Mouse (Mus musculus) hindbrain, embryonic 15.5 days (tissue): ENCODE measurements around the gene Catspere2. TPM values are rescaled to one million over a fixed set of nuclear protein-coding genes. Genes with fewer than 3 reads are reported as not detected.
"Not testable (repeated sequence)": the region's sequence is repeated elsewhere in the genome, so short reads cannot be mapped to it uniquely, and the experiment has no call there.

Experiments used
- ATAC-seq: fragments of 200-750 bp; cut with Nextera tagmentation; 2 replicates; pipeline ENCODE4 v1.8.0; 2017; ENCODE audit warnings: low read depth, moderate number of reproducible peaks, moderate TSS enrichment; ENCODE audit not compliant: low FRiP score
- H3K27ac ChIP-seq: fragments of 300-500 bp; sonication (generic); replicated peaks from 2 replicates; pipeline ENCODE4 v1.5.1; 2015; ENCODE audit warnings: mild to moderate bottlenecking, inconsistent platforms
- H3K27me3 ChIP-seq: fragments of 300-500 bp; sonication (generic); 2 replicates; pipeline ENCODE4 v1.6.1; 2015; ENCODE audit warnings: control low read depth, inconsistent platforms
- H3K36me3 ChIP-seq: fragments of 300-500 bp; sonication (generic); 2 replicates; pipeline ENCODE4 v1.6.1; 2015; ENCODE audit warnings: control low read depth, inconsistent platforms
- H3K4me1 ChIP-seq: fragments of 300-500 bp; sonication (generic); replicated peaks from 2 replicates; pipeline ENCODE4 v1.6.1; 2015; ENCODE audit warnings: control low read depth, inconsistent platforms
- H3K4me2 ChIP-seq: fragments of 300-500 bp; sonication (generic); 2 replicates; pipeline ENCODE4 v1.6.1; 2015; ENCODE audit warnings: moderate library complexity, mild to moderate bottlenecking, inconsistent platforms
- H3K4me3 ChIP-seq: fragments of 300-500 bp; sonication (generic); 2 replicates; pipeline ENCODE4 v1.5.1; 2015; ENCODE audit warnings: mild to moderate bottlenecking, inconsistent platforms
- H3K9ac ChIP-seq: fragments of 300-500 bp; sonication (generic); 2 replicates; pipeline ENCODE4 v1.6.1; 2015; ENCODE audit warnings: inconsistent platforms
- H3K9me3 ChIP-seq: fragments of 300-500 bp; sonication (generic); 2 replicates; pipeline ENCODE4 v1.6.1; 2016; ENCODE audit warnings: control low read depth, inconsistent platforms
- WGBS: fragments of 180-500 bp; shearing (Covaris S2); methylation state at CpG from one replicate; pipeline ENCODE4 v1.1.7; 2015; 5-methylcytosine and 5-hydroxymethylcytosine counted together
- polyA plus RNA-seq: library from polyadenylated mRNA; unstranded; fragments of >200 nt; fragmentation: Nextera tagmentation; extraction: Ambion mirVana; gene quantifications from 2 replicates; pipeline ENCODE4 v1.2.1, GENCODE M21; 2015

Catspere2 gene
- polyA plus RNA-seq: 0.37 and 0.57 TPM in 2 replicates

DNA sequence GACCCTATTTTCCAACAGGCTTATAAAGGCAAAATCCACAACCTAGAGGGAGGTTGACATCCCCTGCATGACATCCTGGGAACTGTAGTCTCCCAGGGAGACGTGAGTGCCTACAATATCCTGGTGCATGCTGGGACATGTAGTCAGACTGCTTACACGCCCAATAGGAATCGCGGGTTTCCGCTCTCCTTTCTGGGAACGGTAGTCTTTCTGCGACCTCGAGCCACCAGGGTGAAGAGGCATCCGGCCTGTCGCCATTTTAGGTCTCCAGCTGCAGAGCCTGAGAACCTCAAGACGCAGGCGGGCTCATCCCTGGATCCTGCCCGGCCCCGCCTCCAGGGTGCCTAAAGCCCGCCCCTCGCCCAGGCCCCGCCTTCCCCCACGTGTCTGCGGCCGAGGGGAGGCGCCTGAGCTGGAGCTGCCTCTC, at the start of gene Catspere2:
Gene Catspere2, plus strand, starts transcription at position 400 of the 427 bp plus-strand sequence.
- Histone ChIP-seq H3K4me2 (peak within 1 kb of the TSS; percentile 56), H3K27ac (peak within 1 kb of the TSS; percentile 80), H3K4me3 (peak within 1 kb of the TSS; percentile 71), H3K9ac (peak within 1 kb of the TSS; percentile 68)
- not testable (repeated sequence) for H3K4me1 ChIP-seq, H3K9me3 ChIP-seq, H3K27me3 ChIP-seq, H3K36me3 ChIP-seq
- peak; percentile 99 for ATAC-seq
- 0% methylated on average over 21 of the region's 21 CpGs for WGBS

DNA sequence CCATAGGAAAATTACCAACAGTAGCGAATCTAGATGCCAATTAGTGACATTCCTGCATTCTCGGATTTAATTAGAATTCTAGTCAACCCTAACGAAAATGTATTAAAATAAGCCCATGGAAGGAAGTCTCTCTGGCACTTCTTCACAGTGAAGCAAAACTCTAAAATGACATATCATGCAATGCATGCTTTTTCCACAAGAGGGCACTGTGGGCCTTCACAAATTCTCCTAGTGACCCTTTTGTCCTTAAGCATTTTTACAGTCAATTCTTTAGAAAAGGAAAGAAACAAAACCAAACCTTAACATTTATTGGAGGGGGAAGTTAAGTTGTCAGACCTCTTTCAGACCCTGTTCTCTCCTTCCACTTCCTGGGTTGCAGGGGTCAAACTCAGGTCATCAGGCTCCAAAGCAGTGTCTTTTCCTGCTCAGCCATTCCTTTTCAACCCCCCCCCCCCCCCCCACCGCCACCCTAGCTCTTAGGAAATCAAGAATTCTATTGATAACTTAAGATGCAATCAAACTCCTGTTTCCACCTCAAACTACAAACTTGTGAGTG, 42.7 kb upstream of the Catspere2 start:
- not testable (repeated sequence) for H3K9me3 ChIP-seq, H3K9ac ChIP-seq, H3K4me2 ChIP-seq, H3K27me3 ChIP-seq, H3K36me3 ChIP-seq, H3K4me3 ChIP-seq, H3K4me1 ChIP-seq, H3K27ac ChIP-seq, ATAC-seq
- WGBS: 5% methylated on average over 3 of the region's 4 CpGs

DNA sequence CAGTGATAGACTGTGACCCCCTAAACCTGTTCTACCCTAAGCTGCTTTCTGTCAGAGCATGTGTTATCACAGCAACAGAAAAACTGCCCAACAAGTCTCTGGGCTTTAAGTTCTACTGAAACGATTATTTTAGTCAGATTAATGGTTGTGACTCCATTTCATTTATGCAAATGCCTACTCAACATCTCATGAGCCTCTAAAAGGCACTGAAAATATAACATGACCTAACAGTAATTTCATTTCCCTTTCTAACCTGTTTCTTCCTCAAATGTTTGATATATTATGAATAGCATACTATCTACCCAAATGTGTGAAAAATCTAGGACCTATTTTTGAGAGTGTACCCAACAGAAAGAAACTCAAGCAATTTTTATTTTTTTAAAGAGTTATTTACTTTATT, 1.9 kb upstream of the Catspere2 start:
- WGBS: 82% methylated on average over 1 of the region's 1 CpGs

DNA sequence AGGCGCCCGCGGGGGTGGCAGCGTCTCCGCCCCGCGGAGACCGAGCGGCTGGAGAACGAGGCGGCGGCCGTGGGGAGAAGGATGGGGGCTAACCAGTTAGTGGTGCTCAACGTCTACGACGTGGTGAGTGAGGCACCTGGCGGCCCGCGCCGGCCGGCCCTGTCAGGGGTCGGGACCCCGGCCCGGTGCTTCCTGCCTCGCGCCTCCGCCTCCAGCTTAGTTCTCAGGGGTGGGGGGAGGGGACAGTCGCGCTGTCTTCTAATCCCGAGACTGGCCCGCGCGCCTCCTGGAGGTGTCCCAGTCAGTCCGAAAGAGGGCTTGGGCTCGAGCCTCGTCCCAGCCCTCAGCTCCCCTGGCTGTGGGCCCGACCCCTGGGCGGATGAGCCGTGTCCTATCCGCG, 359 bp downstream of the Catspere2 start:
- Histone ChIP-seq H3K4me3 (peak overlapping the region; percentile 71), H3K27ac (peak overlapping the region; percentile 80), H3K4me2 (peak overlapping the region; percentile 56), H3K9ac (peak overlapping the region; percentile 68)
- H3K9me3 ChIP-seq, H3K27me3 ChIP-seq, H3K36me3 ChIP-seq, H3K4me1 ChIP-seq: not testable (repeated sequence)
- WGBS: 0% methylated on average over 21 of the region's 41 CpGs
- ATAC-seq: peak; percentile 60

More for the DNA sequence above, 1.9 kb upstream of the Catspere2 start:
- no peaks in the 10 kb centered on the region for H3K9me3 ChIP-seq
- no peaks in the 10 kb centered on the region for H3K36me3 ChIP-seq
- no peak overlapping the region for H3K9ac ChIP-seq
- peaks cover 3% of the 10 kb centered on the region; the same call in 1 of the 2 replicates for H3K4me1 ChIP-seq
- ATAC-seq: no peak
- H3K27me3 ChIP-seq: no peaks in the 10 kb centered on the region
- no peak overlapping the region for H3K27ac ChIP-seq
- no peak overlapping the region for H3K4me2 ChIP-seq
- H3K4me3 ChIP-seq: no peak overlapping the region

DNA sequence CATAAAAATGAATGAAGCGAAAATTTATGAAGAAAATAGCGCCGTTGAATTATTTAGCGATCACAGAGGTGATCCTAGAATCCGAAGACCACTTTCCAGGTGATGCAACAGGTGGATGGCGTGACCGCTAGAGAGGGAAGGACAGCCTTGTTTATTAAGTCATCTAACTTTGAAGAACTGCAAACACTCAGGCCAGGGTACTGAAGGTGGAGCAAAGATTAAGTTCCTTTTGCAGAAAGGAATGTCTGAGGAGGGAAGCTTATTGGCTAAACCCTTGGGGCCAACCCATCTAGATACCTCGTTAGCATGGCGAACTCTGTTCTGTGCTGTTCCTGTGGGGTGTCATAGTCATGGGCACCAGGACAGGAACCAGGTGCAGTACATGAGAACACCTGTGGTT, 983 bp downstream of the Catspere2 start:
- peak overlapping the region; percentile 49 for H3K4me2 ChIP-seq
- no peaks in the 10 kb centered on the region for H3K9me3 ChIP-seq
- H3K9ac ChIP-seq: no peak overlapping the region
- peak overlapping the region; percentile 30 for H3K4me3 ChIP-seq
- ATAC-seq: no peak
- 64% methylated on average over 9 of the region's 9 CpGs for WGBS
- H3K27ac ChIP-seq: no peak overlapping the region
- peaks cover 3% of the 10 kb centered on the region; the same call in 1 of the 2 replicates for H3K4me1 ChIP-seq
- no peaks in the 10 kb centered on the region for H3K36me3 ChIP-seq
- no peaks in the 10 kb centered on the region for H3K27me3 ChIP-seq

DNA sequence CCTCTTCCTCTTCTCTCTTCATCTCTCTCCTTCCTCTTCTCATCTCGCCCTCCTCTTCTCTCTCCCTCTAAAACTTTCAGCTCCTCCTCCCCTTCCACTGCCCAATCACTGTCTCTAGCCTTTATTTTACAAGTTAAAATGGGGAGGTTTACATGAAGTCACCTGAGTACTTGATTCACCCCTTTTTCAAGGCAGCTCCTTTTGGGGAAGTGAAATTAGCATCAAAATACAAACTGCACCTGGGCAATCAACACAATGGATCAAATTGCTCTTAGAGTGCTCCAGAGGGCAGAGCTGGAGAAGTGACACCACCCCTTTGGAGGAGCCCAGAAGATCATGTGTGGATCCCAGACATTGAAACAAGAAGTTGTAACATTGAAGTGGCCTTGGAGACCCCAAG, 4.3 kb downstream of the Catspere2 start:
- H3K27me3 ChIP-seq, ATAC-seq, H3K4me1 ChIP-seq, H3K36me3 ChIP-seq, H3K4me2 ChIP-seq, H3K9me3 ChIP-seq, H3K4me3 ChIP-seq, H3K9ac ChIP-seq, H3K27ac ChIP-seq: not testable (repeated sequence)
- WGBS: 86% methylated on average over 1 of the region's 1 CpGs

DNA sequence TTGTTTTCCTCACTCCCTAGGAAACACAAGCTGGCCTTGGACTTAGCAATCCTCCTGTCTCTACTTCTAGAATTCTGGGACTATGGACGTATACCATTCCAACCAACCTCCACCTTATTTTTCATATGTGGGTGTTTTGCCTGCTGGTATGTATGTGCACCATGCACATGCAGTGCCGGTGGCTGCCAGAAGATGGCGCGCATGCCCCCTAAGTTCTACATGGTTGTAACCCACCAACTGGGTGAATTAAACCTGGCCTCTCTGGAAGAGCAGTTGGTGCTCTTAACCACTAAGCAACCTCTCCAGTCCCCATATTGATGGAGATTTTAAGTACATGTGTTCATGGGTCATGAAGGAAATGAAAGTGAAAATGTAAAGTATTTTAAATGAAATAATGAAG, 89.6 kb downstream of the Catspere2 start:
- not testable (repeated sequence) for H3K27ac ChIP-seq, H3K4me2 ChIP-seq, H3K36me3 ChIP-seq, ATAC-seq, H3K4me1 ChIP-seq, H3K9me3 ChIP-seq, H3K4me3 ChIP-seq, H3K27me3 ChIP-seq, H3K9ac ChIP-seq
- WGBS: 66% methylated on average over 4 of the region's 4 CpGs

DNA sequence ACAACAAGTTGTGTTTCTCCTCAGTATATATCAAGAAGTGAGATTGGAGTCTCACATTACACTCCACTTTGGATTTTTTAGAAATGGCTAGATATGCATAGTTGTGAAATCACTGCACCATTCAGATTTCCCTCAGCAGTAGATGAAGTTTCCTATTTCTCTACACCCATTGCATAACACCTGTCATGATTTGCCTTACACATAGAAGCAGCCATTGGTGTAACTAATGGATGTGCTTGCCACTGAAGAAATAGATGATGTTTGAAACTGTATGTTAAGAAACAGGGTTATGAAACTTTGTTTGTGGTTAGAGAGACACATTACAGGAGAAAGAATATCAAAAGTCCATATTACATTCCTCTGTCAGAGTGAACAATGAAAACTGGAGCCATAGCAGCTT, 114.6 kb downstream of the Catspere2 start:
- H3K4me1 ChIP-seq, H3K27ac ChIP-seq, H3K4me2 ChIP-seq, H3K9ac ChIP-seq, H3K36me3 ChIP-seq, ATAC-seq, H3K27me3 ChIP-seq, H3K4me3 ChIP-seq, H3K9me3 ChIP-seq: not testable (repeated sequence)

DNA sequence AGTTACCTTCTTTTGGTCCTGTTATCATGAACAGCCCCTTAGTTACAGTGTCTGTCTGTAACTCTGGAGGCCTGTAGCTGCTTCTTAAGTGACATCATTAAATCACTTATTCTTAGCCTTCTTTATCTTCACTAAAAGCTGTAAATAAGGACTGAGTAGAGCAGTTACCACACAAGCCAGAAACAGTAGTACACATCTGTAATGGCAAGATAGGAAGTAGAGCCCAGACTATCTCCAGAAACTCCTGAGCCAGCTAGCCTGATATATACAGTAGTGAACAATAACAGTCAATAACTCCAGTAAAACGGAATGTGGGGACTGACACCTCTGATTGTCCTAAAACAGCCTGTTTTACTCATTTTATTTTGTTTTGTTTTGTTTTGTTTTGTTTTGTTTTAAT, 125.3 kb downstream of the Catspere2 start:
- not testable (repeated sequence) for ATAC-seq, H3K36me3 ChIP-seq, H3K4me2 ChIP-seq, H3K9me3 ChIP-seq, H3K9ac ChIP-seq, H3K27me3 ChIP-seq, H3K4me3 ChIP-seq, H3K4me1 ChIP-seq, H3K27ac ChIP-seq
- WGBS: 94% methylated on average over 1 of the region's 1 CpGs

DNA sequence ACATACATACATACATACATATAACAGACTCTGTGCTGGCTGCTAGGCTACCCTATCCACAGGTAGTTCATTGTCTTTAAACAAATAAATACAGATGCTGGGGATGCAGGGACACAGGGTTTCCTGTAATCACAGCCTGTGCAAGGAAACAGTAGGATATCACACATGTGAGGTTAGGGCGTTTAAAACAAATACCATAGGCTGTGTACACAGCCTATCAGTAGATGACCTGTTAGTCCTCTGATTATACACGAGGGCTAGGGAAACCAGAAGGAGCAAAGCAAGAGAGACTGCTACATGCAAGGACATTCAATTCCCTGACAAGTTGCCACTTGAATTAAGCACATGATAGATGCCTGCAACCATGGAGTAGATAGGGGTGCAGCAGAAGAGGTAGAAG, 139.0 kb downstream of the Catspere2 start:
- not testable (repeated sequence) for H3K4me2 ChIP-seq, H3K9ac ChIP-seq, H3K27ac ChIP-seq, H3K4me1 ChIP-seq, H3K27me3 ChIP-seq, H3K4me3 ChIP-seq, ATAC-seq, H3K9me3 ChIP-seq, H3K36me3 ChIP-seq
- 80% methylated on average over 2 of the region's 2 CpGs for WGBS

DNA sequence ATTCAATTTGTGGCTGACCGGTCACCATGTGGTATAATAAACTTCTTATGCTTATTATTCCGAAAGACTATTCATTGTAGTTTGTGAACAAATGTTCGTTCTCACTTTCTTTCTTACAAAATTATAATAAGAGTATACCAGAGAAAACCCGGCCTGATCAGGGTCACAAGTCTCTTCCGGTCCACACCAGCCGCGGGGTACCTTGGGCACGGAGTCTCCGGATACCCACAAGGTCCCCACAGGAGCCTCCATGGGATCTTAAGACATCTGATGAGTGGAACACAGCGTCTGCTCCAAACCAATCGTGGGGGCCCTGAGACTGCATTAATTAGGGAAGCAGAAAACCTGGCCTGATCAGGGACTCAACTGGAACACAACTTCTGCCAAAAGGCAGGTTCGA, 151.1 kb downstream of the Catspere2 start:
- Histone ChIP-seq H3K4me3 (no peak overlapping the region), H3K9me3 (no peaks in the 10 kb centered on the region), H3K27me3 (no peaks in the 10 kb centered on the region), H3K9ac (no peak overlapping the region), H3K36me3 (no peaks in the 10 kb centered on the region), H3K4me2 (no peak overlapping the region), H3K4me1 (no peaks in the 10 kb centered on the region), H3K27ac (no peak overlapping the region)
- 94% methylated on average over 12 of the region's 12 CpGs for whole genome bisulfite sequencing
- no peak for ATAC-seq

DNA sequence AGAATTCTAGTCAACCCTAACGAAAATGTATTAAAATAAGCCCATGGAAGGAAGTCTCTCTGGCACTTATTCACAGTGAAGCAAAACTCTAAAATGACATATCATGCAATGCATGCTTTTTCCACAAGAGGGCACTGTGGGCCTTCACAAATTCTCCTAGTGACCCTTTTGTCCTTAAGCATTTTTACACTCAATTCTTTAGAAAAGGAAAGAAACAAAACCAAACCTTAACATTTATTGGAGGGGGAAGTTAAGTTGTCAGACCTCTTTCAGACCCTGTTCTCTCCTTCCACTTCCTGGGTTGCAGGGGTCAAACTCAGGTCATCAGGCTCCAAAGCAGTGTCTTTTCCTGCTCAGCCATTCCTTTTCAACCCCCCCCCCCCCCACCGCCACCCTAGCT, 163.3 kb downstream of the Catspere2 start:
- H3K4me2 ChIP-seq, H3K9ac ChIP-seq, H3K4me3 ChIP-seq, H3K4me1 ChIP-seq, H3K9me3 ChIP-seq, ATAC-seq, H3K36me3 ChIP-seq, H3K27ac ChIP-seq, H3K27me3 ChIP-seq: not testable (repeated sequence)
- WGBS: 12% methylated on average over 2 of the region's 2 CpGs

DNA sequence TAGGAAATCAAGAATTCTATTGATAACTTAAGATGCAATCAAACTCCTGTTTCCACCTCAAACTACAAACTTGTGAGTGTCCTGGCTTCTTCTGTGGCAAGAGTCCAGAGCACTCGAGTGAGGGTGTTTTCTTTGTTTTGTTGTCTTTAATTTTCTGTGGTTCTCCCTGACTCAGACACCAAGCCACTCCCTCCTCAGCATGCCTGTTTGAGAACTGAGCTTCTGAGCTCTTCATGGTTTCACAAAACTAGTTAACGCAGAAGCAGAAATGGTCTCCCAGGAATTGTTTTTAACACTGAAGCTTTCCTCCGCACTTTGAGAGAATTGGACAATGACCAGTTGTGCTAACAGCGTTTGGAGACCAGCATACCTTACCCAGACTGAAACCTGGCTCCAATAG, 163.7 kb downstream of the Catspere2 start:
- not testable (repeated sequence) for H3K4me3 ChIP-seq, H3K4me2 ChIP-seq, H3K4me1 ChIP-seq, H3K27me3 ChIP-seq, H3K9me3 ChIP-seq, H3K36me3 ChIP-seq, H3K9ac ChIP-seq, ATAC-seq, H3K27ac ChIP-seq
- WGBS: 32% methylated on average over 4 of the region's 4 CpGs
